Mouse (Mus musculus) v-Abl transformed pro-B cells (cell line): Measurements from ENCODE around the gene 9530003J23Rik.

ENCODE experiments used
- in situ Hi-C, 2 experiments: fragments of 400-800 bp; cut with MboI; formaldehyde crosslinking; loops; one replicate each; pipeline ENCODE4 v1.15.1; 2025; ENCODE audit not compliant: unreplicated experiment in 2 of 2

Gene 9530003J23Rik

DNA sequence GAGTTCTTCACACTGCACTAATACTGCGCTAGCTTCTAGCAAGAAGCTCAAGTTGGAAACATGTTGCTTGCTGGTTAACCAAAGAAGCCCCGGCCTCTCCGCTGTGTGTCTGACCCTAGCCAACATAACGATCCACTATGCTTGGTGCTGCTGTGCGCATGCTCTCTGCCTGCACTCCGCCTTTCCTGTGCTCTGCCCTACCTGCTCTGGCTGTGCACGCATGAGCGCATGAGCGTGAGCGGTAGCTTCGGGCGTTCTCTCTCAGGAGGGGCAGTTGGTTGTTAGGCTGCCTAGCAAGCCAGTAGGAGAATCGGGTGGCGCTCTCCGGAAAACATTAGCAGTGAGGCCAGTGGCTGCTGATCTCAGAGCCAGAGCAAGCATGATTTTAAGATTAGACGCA is 8.7 kb downstream of the 9530003J23Rik start:
- in situ Hi-C loops = no loop called here

DNA sequence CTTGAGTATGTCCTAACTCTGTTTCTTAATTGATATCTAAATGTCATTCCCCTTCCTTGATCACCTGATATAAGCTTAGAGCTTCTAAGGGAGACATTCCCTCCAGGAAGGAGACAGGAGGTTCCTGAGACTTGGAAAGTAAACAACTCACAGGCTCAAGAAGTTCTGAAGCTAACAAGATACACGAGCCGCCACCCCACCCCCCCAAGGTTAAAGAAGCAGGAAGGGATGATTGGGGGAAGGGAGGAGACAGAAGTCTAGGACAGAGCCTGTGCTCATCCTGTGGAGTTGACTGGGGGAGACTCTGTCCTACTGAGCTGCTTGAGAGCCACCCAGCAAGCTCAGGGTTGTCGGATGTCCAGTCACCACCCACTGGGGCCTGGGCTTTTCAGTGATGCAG is 12.5 kb downstream of the 9530003J23Rik start:
- in situ Hi-C loops = no loop called here

DNA sequence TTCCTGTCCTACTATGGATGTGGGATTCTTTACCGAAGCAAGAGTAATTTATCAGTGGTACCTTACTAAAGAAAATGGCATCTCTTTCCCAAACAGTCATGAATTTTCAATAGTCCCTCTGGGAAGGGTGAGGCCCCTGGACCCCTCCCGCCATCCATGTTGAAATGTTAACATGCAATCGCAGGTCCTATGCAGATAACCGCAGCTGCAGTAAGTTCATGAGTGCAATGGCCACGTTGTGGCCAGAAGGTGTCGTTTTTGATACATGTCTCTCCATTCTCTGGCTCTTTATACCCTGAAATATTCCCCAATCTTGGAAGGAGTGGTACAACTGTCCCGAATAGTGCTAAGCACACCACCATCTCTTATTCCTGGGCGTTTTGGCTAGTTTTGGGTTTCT is 13.4 kb downstream of the 9530003J23Rik start:
- in situ Hi-C loops = no loop called here

DNA sequence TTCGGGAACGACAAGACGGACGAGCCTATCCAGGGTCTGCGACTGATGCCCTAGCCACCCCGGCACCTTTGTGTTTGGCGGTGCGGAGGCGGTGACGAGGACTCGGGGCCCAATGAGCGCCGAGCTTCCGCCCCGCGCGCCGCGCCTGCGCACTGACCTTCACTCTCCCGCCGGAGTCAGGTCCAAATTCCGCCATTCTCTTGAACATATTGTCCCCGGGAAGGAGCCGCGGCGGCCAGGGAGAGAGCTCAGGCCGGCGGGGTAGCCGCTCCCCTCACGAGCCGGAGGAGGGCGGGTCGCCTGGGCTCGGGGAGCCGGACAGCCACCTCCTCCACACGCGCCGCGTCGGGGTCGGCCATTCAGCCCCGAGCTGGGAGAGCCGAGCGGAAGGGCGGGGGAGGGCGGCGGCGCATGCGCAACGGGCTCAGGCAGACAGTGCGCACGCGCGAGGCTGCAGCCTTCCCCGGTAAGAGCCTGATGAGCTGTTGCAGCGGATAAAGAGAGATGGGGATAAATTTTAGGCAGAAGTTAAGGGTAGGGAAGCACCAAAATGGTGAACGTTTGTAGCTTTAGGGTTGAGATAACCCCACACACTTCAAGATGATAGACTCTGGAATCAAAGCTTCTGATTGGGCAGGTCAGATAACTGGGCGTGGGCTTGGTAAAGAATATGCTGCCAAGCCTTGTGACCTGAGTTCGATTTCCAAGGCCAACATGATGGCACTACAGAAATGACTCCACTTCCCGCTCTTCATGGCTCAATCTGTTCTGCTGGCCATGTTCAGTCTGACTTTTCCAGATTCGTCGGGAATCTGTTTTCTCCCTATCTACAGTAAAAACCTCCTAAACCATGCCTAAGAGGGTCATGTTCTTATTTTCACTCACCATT is 14.2 kb downstream of the 9530003J23Rik start, which contains the start of gene Yeats4:
TSS of gene Yeats4 (minus strand) at position 406 of the 889 bp plus-strand sequence.
- in situ Hi-C loops = loop anchor here (25.0 kb wide), 2 partner anchors 762 to 887 kb away; partner anchors contain the start of gene Kcnmb4 (in 2 of the 2)

DNA sequence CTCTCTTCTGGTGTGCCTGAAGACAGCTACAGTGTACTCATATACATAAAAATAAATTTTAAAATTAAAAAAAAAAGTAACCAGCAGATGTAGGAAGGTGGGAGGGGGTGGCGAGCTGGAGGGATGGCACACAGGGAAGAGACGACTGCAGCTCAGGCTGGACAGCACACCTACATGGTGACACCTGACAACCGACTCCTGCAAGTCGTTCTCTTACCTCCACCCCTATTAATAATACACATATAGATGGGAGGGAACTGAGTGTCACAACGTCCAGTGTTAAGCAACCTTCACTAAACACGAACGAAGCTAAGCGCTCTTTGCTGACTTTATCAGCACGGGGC is 14.8 kb downstream of the 9530003J23Rik start:
- in situ Hi-C loops = loop anchor here (25.0 kb wide), 2 partner anchors 761 to 886 kb away; partner anchors contain the start of gene Kcnmb4 (in 2 of the 2)

DNA sequence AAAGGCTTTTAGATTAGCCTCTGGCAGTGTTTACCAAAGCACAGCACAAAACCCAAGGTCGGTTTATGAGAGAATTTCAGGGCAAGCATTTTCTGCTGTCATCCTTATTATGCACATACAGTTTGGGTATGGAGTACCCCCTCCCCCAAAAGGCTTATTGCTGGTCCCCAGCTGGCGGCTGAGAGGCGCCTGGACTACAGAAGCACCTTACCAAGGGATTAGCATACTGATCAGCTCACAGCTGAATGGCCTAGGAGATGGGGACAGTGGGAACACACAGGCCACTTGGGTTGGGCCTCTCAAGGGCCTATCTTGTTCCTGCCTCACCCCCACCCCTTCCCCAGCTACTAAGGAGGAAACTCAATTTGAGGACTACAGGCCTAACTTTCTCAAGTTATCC is 15.7 kb downstream of the 9530003J23Rik start:
- in situ Hi-C loops = loop anchor here (25.0 kb wide), 2 partner anchors 761 to 886 kb away; partner anchors contain the start of gene Kcnmb4 (in 2 of the 2)

DNA sequence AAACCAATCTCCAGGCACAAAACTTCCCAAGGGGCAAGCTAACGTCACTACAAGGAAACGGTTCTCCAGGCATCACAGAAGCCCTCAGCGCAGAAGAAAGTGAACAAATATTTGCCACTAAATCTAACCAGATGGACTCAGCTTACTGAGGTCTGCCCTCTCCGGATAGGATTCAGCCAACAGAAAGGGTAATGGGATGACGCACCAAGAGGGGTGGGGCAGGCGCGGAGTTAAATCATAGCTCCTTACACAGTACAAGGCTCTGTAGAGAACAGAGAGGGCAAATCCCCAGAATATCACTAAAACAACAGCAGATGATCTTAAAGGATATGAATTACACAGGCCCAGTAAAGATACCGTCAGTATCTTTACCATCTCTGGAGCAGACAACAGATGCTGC is 20.2 kb downstream of the 9530003J23Rik start:
- in situ Hi-C loops = loop anchor here (5.0 to 25.0 kb wide), 5 partner anchors 271 to 884 kb away; partner anchors contain the start of gene Kcnmb4 (in 2 of the 2)

DNA sequence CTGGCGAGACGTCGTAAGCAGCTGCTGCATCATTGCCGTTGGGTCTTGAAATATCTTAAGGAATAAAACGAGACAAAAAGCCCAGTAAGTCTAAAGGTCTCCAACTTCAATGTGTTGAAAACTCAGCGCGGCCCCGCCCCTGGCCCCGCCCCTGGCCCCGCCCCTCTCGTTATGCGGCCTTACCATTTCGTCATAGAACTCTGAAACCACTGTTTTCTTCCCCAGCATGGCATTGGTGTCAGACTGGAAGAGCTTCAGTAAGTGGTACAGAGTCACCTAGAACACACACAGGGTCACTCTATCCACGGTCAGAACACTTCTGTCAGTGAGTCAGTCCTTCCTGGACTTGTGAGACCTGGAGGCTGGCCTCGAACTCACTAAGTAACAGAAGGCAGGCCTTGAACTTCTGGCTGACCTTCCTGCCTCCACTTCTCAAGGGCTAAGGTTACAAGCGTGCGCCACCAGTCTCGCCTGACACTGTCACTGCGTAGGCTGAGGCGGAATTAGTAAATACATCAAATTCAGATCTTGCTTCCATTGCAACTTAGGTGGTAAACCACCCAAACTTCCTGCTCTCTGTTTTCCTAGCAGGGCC is 21.2 kb downstream of the 9530003J23Rik start:
- in situ Hi-C loops = loop anchor here (5.0 to 25.0 kb wide), 5 partner anchors 270 to 883 kb away; partner anchors contain the start of gene Kcnmb4 (in 2 of the 2)

DNA sequence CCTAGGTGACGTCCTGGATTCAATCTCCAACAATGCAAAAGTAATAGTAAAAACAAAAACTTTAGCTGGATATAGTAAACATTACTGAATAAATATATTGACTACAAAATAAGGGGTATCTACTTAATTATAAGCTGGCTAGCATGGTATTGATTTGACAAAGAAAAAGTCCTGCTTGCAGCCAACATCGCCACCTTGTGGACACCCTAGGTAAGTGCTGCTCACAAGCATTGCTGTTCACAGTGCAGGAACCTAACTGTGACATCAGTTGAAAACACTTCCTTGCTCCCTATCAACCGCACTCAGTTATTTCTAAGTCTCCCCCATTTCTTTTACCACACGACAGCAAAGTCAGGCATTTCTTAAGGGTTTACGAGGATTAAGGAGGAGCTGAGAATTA is 21.7 kb downstream of the 9530003J23Rik start:
- in situ Hi-C loops = loop anchor here (5.0 to 25.0 kb wide), 5 partner anchors 269 to 882 kb away; partner anchors contain the start of gene Kcnmb4 (in 2 of the 2)

DNA sequence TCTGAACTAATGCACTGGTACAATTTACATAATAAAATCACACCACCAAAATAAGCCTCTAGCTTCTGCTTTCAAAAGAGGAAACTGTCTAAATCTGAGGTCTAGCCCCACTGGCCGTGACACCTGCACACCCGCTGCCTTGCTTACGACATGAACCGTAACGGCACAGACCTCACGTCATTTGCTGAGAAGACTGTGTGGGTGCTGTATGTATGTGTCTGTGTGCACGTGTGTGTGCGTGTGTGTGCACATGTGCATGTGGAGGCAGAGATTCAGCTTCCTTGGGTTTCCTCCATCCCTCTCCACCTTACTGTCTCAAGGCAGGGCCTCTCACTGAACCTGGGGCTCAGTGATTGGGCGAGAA is 22.4 kb downstream of the 9530003J23Rik start:
- in situ Hi-C loops = loop anchor here (5.0 to 25.0 kb wide), 5 partner anchors 269 to 881 kb away; partner anchors contain the start of gene Kcnmb4 (in 2 of the 2)

DNA sequence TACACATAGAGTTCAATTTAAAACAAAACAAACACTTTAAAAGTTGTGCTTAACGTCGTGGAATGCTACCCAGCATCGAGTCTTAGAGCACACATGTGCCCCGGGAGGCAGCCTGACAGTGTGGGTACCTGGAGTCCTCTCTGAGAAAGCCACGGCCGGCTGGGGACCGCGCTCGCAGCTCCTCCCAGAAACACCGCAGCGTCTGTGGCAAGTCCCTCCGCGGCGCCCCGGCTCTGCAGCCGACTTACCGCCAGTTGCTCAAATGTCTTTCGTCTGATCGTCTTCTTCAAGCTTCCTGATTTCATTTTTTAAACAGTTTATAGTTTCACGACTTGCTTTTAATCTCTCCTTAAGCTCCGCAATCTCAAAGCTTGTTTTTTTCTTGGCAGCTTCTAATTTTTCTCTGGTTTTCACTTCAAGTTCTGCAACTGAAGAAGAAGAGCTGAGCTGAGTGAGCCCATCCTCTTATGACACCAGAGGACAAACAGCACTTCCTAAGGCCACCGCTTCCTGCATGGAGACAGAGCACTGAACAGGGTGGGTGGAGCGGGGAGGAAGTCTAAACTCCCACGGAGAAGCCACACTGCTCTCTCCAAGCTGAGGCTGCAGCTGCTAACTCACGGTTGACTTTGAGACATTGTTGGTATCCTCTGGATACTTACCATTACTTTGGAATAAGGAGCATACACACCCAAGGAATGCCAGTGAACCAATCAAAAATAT is 22.9 kb downstream of the 9530003J23Rik start:
- in situ Hi-C loops = loop anchor here (5.0 to 25.0 kb wide), 5 partner anchors 268 to 881 kb away; partner anchors contain the start of gene Kcnmb4 (in 2 of the 2)

DNA sequence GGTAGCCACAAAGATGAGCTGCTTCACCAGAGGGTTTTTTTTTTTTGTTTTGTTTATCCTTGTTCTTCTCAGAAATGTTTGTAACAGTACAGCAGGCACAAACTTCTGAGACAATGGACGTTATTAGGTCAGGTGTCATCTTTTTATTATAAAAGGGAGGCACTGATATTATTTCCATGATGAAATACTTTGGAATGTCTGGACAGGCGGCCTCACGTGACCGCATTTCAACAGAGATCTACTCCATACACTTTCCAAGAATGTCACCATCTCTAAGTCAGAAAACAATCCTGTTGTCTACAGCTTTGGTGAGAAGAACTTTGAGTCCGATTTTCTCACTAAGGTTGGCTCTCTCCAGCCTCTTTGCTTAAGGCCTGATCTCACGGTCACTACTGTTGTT is 27.5 kb downstream of the 9530003J23Rik start:
- in situ Hi-C loops = loop anchor here (5.0 to 25.0 kb wide), 5 partner anchors 149 to 876 kb away; partner anchors contain the start of genes Kcnmb4 (in 2 of the 2) and Cct2 (in 1 of the 2)

DNA sequence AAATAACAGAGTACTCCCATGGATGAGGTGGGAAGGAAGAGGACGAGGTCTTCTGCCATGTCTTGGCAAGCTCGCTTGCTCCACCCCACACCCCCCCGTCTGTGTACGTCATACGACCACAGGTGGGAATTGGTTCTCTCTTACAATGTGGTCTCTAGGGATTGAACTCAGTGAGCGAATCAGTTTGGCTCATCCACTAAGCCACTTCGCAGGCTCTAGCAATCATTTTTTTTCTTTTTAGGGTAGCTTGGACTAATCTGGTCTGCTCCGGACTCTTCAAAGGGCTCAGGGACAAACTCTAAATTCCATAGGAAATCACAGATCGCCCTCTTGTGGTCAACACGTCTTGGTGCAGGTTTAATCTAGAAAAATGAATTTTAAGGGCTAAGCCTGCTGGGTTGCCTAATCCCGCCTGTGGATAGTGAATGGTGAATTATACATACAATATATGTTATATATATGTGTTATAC is 29.0 kb downstream of the 9530003J23Rik start:
- in situ Hi-C loops = loop anchor here (5.0 to 25.0 kb wide), 4 partner anchors 152 to 1005 kb away; partner anchors contain the start of gene Kcnmb4 (in 2 of the 2)

DNA sequence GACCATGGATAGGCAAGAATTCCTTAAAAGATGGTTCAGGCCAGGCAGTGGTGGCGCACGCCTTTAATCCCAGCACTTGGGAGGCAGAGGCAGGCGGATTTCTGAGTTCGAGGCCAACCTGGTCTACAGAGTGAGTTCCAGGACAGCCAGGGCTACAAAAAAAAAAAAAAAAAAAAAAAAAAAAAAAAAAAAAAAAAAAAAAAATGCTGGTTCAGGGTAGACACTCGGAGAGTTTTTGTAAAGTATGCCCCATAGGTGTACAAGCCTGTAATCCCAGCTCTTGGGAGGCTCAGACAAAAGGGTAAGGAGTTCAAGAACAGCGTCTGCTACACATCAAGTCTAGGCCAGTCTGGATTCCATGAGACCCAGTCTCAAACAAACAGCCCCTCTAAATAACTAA is 29.7 kb downstream of the 9530003J23Rik start:
- in situ Hi-C loops = loop anchor here (5.0 to 25.0 kb wide), 4 partner anchors 151 to 1004 kb away; partner anchors contain the start of gene Kcnmb4 (in 2 of the 2)

DNA sequence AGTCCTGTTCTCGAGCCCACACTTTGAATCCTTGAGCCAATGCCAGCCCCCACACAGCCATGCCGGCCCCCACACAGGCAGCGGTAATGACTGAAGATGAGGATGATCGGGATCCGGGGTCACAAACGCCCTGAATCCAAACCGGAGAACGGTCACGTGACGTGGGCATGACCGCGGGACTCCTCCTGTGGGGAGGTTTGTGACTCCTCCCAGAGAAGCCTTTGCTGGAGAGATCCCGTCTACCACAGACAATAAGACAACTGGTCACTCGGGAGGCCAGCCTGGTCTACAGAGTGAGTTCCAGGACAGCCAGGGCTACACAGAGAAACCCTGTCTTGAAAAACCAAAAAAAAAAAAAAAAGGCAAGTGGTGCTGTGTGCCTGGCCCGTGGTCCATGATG is 30.3 kb downstream of the 9530003J23Rik start:
- in situ Hi-C loops = loop anchor here (5.0 to 25.0 kb wide), 4 partner anchors 151 to 1003 kb away; partner anchors contain the start of gene Kcnmb4 (in 2 of the 2)

DNA sequence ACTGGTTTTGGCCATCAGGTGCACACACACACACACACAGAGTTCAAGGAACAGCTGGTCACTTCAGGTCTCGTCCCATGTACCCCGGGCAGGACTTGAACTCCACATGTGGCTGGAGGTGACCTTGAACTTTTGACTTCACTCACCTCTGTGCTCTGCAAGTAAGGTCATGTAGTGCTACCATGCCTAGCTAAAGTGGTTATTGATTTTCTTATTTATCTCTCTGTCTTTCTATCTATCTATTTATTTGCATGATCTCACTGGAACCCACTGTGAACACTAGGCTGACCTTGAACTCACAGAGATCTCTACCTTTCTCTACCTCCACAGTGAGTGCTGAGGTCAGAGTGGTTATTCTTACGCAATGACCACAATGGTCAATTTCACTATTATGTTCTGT is 32.4 kb downstream of the 9530003J23Rik start:
- in situ Hi-C loops = loop anchor here (5.0 to 25.0 kb wide), 4 partner anchors 149 to 1001 kb away; partner anchors contain the start of gene Kcnmb4 (in 2 of the 2)

DNA sequence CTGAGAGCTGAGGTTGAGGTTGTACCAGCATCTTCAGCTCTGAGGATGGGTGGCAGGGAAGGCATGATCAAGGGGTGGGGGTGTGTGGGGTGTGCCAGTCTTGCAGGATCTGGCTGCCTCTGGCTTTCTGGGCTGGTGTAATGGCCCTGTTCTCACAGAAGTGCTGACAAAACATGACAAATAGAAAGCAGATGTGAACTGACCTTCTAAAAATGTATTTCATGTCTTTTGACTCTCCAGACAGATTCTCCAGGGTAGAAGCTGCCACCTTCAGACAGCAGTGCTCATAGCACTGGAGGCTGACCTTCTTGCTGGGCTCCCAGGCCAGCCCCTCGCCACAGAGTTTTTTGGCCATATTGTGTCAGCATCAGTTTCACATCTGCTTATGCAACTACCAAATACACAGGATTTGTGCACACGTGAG is 34.9 kb downstream of the 9530003J23Rik start:
- in situ Hi-C loops = loop anchor here (10.0 to 25.0 kb wide), 3 partner anchors 741 to 999 kb away; partner anchors contain the start of gene Kcnmb4 (in 2 of the 2)

DNA sequence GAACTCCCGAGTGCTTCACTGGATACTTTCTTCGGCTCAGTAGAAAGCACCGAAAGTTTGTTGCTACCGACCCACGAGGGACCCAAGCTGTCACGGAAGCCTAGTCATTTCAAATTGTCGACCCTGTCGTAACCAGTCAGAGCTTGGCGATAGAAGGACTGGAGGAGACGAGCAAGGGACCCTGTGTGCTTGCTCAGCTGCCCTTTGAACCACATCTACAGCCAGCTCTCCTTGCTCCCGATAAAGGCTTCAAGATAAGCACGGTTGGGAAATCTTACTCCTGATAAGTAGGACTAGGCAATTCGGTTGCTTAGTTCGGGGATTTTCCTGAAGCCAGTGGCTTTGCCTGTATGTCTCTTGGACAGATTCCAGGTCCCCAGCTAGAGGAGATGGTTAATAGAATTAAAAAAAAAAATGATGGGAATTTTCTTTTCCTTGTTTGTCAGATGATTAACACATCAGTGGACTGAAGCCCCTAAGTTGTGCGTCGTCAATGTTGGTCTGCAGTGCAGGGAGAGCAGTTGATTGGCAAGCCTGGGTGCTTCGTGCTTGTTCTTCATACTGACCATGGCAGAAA is 35.4 kb downstream of the 9530003J23Rik start:
- in situ Hi-C loops = loop anchor here (10.0 to 25.0 kb wide), 3 partner anchors 741 to 998 kb away; partner anchors contain the start of gene Kcnmb4 (in 2 of the 2)

DNA sequence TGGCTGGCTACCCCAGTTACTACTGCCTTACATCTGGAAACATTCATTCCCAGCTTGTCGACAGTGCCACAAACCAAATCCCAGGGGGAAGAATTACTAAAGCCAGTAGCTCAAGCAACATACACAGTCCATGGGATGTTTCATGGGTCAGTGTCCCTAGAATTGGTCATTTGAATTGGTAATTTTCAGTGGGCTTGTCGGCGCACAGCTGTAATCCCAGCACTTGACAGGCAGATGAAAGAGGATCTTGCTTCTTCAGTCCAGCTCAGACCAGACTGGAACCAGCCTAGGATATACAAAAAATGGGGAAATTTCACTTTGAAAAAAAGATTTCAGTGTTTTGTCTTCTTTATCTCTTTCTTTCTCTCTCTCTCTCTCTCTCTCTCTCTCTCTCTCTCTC is 38.8 kb downstream of the 9530003J23Rik start:
- in situ Hi-C loops = loop anchor here (10.0 to 25.0 kb wide), 4 partner anchors 737 to 995 kb away; partner anchors contain the start of gene Kcnmb4 (in 2 of the 2)
